Mouse (Mus musculus) MEL-GATA-1-ER (cell line): ENCODE measurements around the gene Il19.

ENCODE experiments used
- DNase-seq: peaks from one replicate; pipeline ENCODE4 v3.0.0-alpha.2; 2012; ENCODE audit warnings: low read depth; ENCODE audit errors: extremely low read depth

The Il19 gene

GRCm38 (mm10) chr1:130940065-130940687 is at the start of gene Il19:
Gene Il19, minus strand, starts transcription at chr1:130940115.
- no peak for DNase-seq

GRCm38 (mm10) chr1:130989331-130989730 is 49.4 kb upstream of the Il19 start:
- no peak for DNase-seq

- DNase-seq = no peak
Observed at GRCm38 (mm10) chr1:130987418-130987817, 47.5 kb upstream of the Il19 start.

GRCm38 (mm10) chr1:130987001-130987400 is 47.1 kb upstream of the Il19 start:
- no peak for DNase-seq

GRCm38 (mm10) chr1:130984441-130984840 is 44.5 kb upstream of the Il19 start:
- no peak for DNase-seq

GRCm38 (mm10) chr1:130979455-130979854 is 39.5 kb upstream of the Il19 start:
- peak; percentile 35 for DNase-seq

GRCm38 (mm10) chr1:130963891-130964290 is 24.0 kb upstream of the Il19 start:
- no peak for DNase-seq

GRCm38 (mm10) chr1:130946920-130947319 is 7.0 kb upstream of the Il19 start:
- DNase-seq = no peak

- no peak for DNase-seq
Observed at GRCm38 (mm10) chr1:130941801-130942200, 1.9 kb upstream of the Il19 start.

- no peak for DNase-seq
Observed at GRCm38 (mm10) chr1:130938192-130938591, 1.7 kb downstream of the Il19 start.

GRCm38 (mm10) chr1:130937170-130937569 is 2.7 kb downstream of the Il19 start:
- DNase-seq = no peak

GRCm38 (mm10) chr1:130936351-130936750 is 3.6 kb downstream of the Il19 start:
- DNase-seq = no peak

- DNase-seq = peak; percentile 14
Observed at GRCm38 (mm10) chr1:130926484-130926883, 13.4 kb downstream of the Il19 start.

- no peak for DNase-seq
Observed at GRCm38 (mm10) chr1:130918323-130918980, 21.5 kb downstream of the Il19 start.

- DNase-seq = no peak
Observed at GRCm38 (mm10) chr1:130911401-130912010, 28.4 kb downstream of the Il19 start, which contains the start of gene Il20. Gene Il20, minus strand, starts transcription at chr1:130911451.

- no peak for DNase-seq
Observed at GRCm38 (mm10) chr1:130902505-130902904, 37.4 kb downstream of the Il19 start.

GRCm38 (mm10) chr1:130894468-130894867 is 45.4 kb downstream of the Il19 start:
- DNase-seq = no peak

GRCm38 (mm10) chr1:130893329-130894040 is 46.4 kb downstream of the Il19 start:
- no peak for DNase-seq

GRCm38 (mm10) chr1:130892446-130892845 is 47.5 kb downstream of the Il19 start:
- no peak for DNase-seq

- DNase-seq = no peak
Observed at GRCm38 (mm10) chr1:130887354-130887753, 52.6 kb downstream of the Il19 start, which contains the start of gene Il24. Gene Il24, minus strand, starts transcription at chr1:130887454.

- DNase-seq = no peak
Observed at GRCm38 (mm10) chr1:130883146-130883545, 56.8 kb downstream of the Il19 start.
